Comparison of ENCODE assay signal across 20 mouse cellular contexts in the genomic region with DNA sequence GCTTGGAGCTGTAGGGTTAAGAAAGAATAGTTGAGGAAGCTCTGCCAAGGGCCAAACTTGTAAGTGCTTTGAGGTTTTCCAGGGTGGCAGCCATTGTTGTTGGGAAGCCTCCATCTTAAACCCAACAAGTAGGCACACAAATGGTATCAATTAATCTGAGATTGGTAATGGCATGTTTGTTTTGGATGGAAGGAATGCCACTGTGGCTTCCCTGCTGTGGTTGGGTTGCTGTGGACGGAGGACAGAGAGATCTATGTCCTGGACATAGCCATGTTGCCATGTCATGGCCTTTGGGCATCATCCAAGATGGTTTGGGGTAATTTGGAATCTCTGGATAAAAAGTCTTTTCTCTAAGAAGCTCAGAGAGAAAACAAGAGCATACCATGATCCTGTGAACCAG.
DNase-seq lines count a peak whose midpoint lies in the region; ATAC-seq lines count a peak whose summit lies in the region.
"Had no signal": no experiment of that assay in that cellular context is flagged by ENCODE, and none has a peak within 500 bp of the region (broad histone marks: within the 10 kb centered on the region; RNA-seq: fewer than 3 reads in every experiment).

No protein-coding gene starts in this region.

- no peak overlapping the region for H3K4me2 ChIP-seq in embryonic facial prominence, embryonic 13.5 days
- H3K4me2 ChIP-seq in embryonic facial prominence, embryonic 14.5 days (ENCODE audit: low read depth, low read length) = no peak overlapping the region
- H3K4me2 ChIP-seq: forebrain, embryonic 12.5 days had no signal

- H3K9ac ChIP-seq in embryonic facial prominence, embryonic 13.5 days = no peak overlapping the region
- no peak overlapping the region for H3K9ac ChIP-seq in embryonic facial prominence, embryonic 14.5 days (ENCODE audit: low read depth, low read length)
- H3K9ac ChIP-seq: forebrain, embryonic 12.5 days had no signal

- DNase-seq in embryonic facial prominence, embryonic 10.5 days (ENCODE audit: low spot score) = no peak
- DNase-seq in embryonic facial prominence, embryonic 14.5 days (ENCODE audit: low spot score) = peak; percentile 27
- peak; percentile 71 for DNase-seq in fibroblast of lung, adult 2 months (ENCODE audit: low read depth)
- no peak for DNase-seq in lung, postnatal 4 days
- no peak for DNase-seq in testis, postnatal 10 days (ENCODE audit: low spot score)
- DNase-seq: adrenal gland, adult 8-10 months; adrenal gland, postnatal 14 days; adrenal gland, postnatal 36 days; cerebellum, adult 11-12 months; cerebellum, adult 2 months; cerebellum, adult 9-10 months; cerebellum, postnatal 10 days; cerebellum, postnatal 25 days had no signal

- peaks cover 23% of the 10 kb centered on the region for H3K4me1 ChIP-seq in embryonic facial prominence, embryonic 13.5 days
- H3K4me1 ChIP-seq in embryonic facial prominence, embryonic 10.5 days = peaks cover 22% of the 10 kb centered on the region
- peaks cover 16% of the 10 kb centered on the region for H3K4me1 ChIP-seq in embryonic facial prominence, embryonic 14.5 days (ENCODE audit: control insufficient read depth, insufficient read depth, low read length)

- H3K27ac ChIP-seq in embryonic facial prominence, embryonic 13.5 days = peak overlapping the region; percentile 53; the same call in 1 of the 2 replicates
- no peak overlapping the region for H3K27ac ChIP-seq in embryonic facial prominence, embryonic 10.5 days (replicated peaks)
- H3K27ac ChIP-seq in embryonic facial prominence, embryonic 14.5 days (replicated peaks; ENCODE audit: low read depth, low read length) = no peak overlapping the region
- H3K27ac ChIP-seq: forebrain, embryonic 10.5 days; forebrain, embryonic 12.5 days had no signal

- no peaks in the 10 kb centered on the region for H3K9me3 ChIP-seq in embryonic facial prominence, embryonic 13.5 days
- no peaks in the 10 kb centered on the region for H3K9me3 ChIP-seq in embryonic facial prominence, embryonic 10.5 days
- no peaks in the 10 kb centered on the region for H3K9me3 ChIP-seq in embryonic facial prominence, embryonic 14.5 days (ENCODE audit: control insufficient read depth, low read length)
- H3K9me3 ChIP-seq: forebrain, embryonic 10.5 days had no signal

- no peak overlapping the region for H3K4me3 ChIP-seq in embryonic facial prominence, embryonic 13.5 days
- no peak overlapping the region for H3K4me3 ChIP-seq in embryonic facial prominence, embryonic 10.5 days
- H3K4me3 ChIP-seq in embryonic facial prominence, embryonic 14.5 days (ENCODE audit: low read depth, low read length) = no peak overlapping the region
- H3K4me3 ChIP-seq: forebrain, embryonic 10.5 days; forebrain, embryonic 12.5 days had no signal

- WGBS in embryonic facial prominence, embryonic 13.5 days = 44% methylated on average over 1 of the region's 1 CpGs
- WGBS in embryonic facial prominence, embryonic 10.5 days = 64% methylated on average over 1 of the region's 1 CpGs
- 62% methylated on average over 1 of the region's 1 CpGs for WGBS in embryonic facial prominence, embryonic 14.5 days

- no peaks in the 10 kb centered on the region for H3K27me3 ChIP-seq in embryonic facial prominence, embryonic 13.5 days
- no peaks in the 10 kb centered on the region for H3K27me3 ChIP-seq in embryonic facial prominence, embryonic 10.5 days (replicated peaks; ENCODE audit: low read depth, poor library complexity, severe bottlenecking)
- H3K27me3 ChIP-seq in embryonic facial prominence, embryonic 14.5 days (replicated peaks; ENCODE audit: control insufficient read depth, insufficient read depth, low read length) = no peaks in the 10 kb centered on the region
- H3K27me3 ChIP-seq: forebrain, embryonic 12.5 days; Patski had no signal

- H3K36me3 ChIP-seq in embryonic facial prominence, embryonic 13.5 days = no peaks in the 10 kb centered on the region
- no peaks in the 10 kb centered on the region for H3K36me3 ChIP-seq in embryonic facial prominence, embryonic 10.5 days (replicated peaks)
- H3K36me3 ChIP-seq in embryonic facial prominence, embryonic 14.5 days (ENCODE audit: control insufficient read depth, insufficient read depth, low read length) = no peaks in the 10 kb centered on the region
- H3K36me3 ChIP-seq: forebrain, embryonic 10.5 days; forebrain, embryonic 12.5 days had no signal

- ATAC-seq in embryonic facial prominence, embryonic 13.5 days (ENCODE audit: insufficient number of reproducible peaks, insufficient read depth, low FRiP score, low TSS enrichment, low read depth) = no peak
- ATAC-seq in embryonic facial prominence, embryonic 14.5 days (ENCODE audit: low read depth) = no peak
- ATAC-seq: activated CD4-positive, CD25-positive, alpha-beta regulatory T cell, adult 4 months; forebrain, embryonic 14.5 days; forebrain, embryonic 16.5 days; Patski had no signal

Comparison
In these comparisons a context has a peak if more than half of its experiments do, and no peak if none do; other contexts are left out.
1. DNase-seq: peak in embryonic facial prominence, embryonic 14.5 days (single experiment) and fibroblast of lung, adult 2 months (single experiment); none in embryonic facial prominence, embryonic 10.5 days (single experiment), lung, postnatal 4 days (0 of 2) and testis, postnatal 10 days (single experiment).